Mouse (Mus musculus): ENCODE results near the gene Prpf4b. TPM values are rescaled to one million over a fixed set of nuclear protein-coding genes. Genes with fewer than 3 reads are reported as not detected.

The Prpf4b gene
- 144 and 151 TPM in 2 replicates for polyA plus RNA-seq (2012; rRNA removed)

DNA sequence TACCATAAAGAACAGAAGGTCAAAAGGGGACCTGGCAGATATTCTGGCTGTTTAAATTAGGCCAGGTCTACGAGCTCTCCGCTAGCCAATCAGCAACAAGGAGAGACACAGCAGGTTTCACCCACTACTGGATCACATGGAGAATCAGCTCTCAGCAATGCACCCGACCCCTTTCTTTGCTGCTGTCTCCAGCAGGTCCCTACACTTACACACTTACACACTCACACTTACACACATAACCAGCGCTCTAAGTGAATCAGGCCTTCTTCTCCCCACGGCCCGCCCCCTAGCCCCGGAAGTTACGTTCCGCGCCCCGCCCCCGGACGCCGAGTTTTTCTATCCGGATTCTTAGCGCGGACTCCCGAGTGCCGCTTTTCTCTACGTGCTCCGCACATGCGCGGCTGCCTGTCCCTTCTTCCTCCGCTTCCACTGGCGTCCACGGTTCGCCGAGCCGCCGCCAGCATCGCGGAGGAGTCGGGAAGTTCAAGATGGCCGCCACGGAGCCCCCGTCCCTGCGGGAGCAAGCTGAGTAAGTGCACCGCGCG, at the start of gene Prpf4b:
Gene Prpf4b, plus strand, starts transcription at position 137 of the 545 bp plus-strand sequence.

DNA sequence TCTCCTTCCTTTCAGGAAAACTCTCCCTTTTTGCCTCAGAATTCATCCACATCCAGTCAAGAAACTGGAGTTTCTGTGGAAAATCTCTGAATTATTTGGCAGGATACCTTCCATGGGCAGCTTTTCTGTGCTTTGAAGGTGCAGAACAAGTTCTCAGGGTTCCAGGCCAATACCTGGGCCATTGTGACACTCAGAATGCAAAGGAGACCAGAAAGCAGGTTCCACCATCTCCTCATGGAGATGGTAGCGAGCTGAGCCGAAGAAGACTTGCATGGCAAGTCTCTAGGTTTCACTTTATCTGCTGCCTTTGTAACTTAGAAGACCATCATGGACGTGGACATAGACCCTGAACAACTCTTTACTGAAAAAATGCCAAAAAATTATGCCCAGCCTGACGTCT, 49.1 kb downstream of the Prpf4b start, which contains the start of the genes Fam217a and 4933417A18Rik:
Gene Fam217a, minus strand, starts transcription at position 101 of the 400 bp plus-strand sequence.
Gene 4933417A18Rik, plus strand, starts transcription at position 200 of the 400 bp plus-strand sequence.

Other genes with a start within 250 kb of the Prpf4b start
- 7.2 and 11.7 TPM in 2 replicates for gene Pxdc1, start 221.8 kb upstream of the Prpf4b start, polyA plus RNA-seq (2012; rRNA removed)
- gene Fam50b, start 140.5 kb upstream of the Prpf4b start, polyA plus RNA-seq (2012; rRNA removed) = 0.04 TPM in 1 of 2 replicates, not detected in the other
- 0.72 and 0.83 TPM in 2 replicates for gene Fam217a, start 49.0 kb downstream of the Prpf4b start, polyA plus RNA-seq (2012; rRNA removed)
- gene 4933417A18Rik, start 49.1 kb downstream of the Prpf4b start, polyA plus RNA-seq (2012; rRNA removed) = not detected in 2 replicates
- gene Eci3, start 88.5 kb downstream of the Prpf4b start, polyA plus RNA-seq (2012; rRNA removed) = 0.16 and 0.31 TPM in 2 replicates
- 95.5 and 97.6 TPM in 2 replicates for gene Eci2, start 151.8 kb downstream of the Prpf4b start, polyA plus RNA-seq (2012; rRNA removed)